Mouse (Mus musculus) c-Kit-positive CD71-positive TER-119-positive erythroid progenitor cells, embryonic 14.5 days (primary cell): ENCODE measurements at regions not wholly inside any gene's neighbourhood (a gene's known extent, or its start where the extent isn't known, plus 50 kb on each side); places are given as distances from the start of the nearest gene placed in this dataset.

Experiments
- DNase-seq: peaks from one replicate; pipeline ENCODE4 v3.0.0-alpha.2; 2013; ENCODE audit warnings: low spot score

DNA sequence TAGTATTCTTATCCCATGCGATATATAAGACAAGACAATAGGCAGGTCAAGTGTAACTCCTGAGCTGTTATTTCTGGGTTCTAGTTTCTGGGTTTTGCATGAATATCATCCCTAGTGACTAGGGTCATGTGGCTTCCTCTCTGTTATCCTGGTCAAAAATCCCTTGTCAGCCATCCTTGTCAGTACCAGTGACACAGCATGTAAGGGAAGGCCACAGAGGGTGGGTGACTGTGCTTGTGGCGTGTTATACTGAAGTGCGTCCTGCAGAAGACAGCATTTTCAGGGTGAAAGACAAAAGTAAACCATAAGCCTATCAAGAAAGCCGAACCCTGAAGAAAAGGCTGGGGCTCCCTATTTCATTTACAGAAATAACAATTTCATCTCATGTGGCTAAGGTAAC is 50.7 kb upstream of the Echdc3 start:
- DNase-seq: peak; percentile 65

DNA sequence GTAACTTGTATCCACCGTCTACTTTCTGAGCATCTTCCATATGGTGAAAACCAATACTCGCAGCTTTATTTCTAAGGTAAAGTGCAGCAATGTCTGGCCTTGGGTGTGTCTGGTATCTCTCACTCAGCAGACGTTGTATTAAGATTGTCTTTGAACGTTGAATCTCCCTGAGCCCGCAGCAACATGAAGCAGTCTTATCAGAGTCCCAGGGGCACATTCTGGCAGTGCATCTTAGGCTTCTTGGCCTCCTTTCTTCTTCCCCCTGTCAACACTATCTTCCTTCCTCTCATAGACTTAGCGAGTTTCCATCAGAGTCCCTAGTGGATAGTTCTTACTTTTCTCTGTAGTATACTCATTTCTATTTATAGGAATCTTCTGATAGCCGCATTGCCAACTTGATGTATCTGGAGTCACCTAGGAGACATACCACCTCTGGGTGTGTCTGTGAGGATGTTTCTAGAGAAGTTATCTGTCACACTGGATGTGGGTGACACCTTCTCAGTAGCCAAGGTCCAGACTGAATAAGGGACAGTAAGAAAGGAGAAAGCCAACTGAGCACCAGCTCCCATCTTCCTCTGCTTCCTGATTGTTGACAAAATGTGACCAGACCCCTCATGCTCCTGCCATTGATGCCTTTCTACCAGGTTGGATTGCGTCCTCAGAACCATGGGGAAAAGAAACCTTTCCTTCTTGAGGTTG is 51.4 kb upstream of the Echdc3 start:
- DNase-seq: peak; percentile 84

DNA sequence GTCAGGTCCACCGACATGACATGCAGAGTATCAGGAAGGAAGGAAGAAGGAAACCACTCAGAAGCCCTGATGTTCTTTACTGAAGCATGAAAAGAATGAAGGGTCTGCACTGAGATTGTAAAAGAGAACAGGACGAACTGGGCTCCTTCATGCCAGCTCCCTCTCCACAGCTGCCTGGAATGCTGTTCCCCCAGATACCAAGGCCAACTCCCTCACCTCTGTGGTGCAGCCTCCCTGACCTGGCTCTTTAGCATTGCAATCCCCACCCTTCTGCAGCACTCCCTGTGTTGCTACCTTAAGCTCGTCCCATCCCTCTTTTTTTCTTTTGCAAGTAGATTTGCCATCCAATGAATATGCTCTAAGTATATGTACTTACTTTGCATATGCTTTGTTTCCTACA is 52.3 kb upstream of the Echdc3 start:
- DNase-seq: no peak

DNA sequence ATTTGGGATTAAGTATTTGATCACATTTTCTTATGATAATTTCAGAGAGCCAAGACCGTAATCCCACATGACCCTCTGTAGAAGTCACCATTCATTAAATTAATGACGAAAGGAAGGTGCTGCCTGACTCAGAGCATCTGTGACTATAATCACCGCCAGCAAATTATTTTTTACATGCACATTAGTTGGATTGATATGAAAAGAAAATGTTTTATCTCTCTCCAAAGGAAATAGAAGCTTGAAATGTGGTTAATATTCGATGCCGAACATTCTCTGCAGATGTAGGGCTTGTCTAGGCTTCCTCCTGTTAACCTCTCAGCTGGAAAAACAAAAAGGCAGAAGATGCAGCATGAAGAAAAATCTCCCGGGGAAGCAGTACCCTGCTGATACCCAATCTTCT is 54.2 kb upstream of the Echdc3 start:
- no peak for DNase-seq

DNA sequence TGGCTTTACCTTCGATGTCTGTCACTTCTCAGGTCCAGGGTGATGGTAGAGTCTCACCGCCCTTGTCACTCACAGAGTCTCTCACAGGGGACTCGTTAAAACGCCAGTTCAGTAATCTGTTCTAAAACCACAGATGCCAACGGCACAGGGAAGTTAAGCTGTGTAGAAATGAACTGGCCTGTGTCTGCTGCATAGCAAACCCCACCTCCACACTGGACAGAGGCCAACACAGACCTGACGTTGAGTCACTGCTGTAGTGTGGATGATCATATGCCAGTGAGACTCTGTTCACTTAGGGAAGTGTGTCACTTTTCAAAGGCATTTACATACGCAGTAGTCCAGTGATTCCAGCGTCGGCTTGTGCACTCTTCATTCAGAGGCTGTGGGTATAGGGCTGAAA is 54.7 kb upstream of the Echdc3 start:
- no peak for DNase-seq

DNA sequence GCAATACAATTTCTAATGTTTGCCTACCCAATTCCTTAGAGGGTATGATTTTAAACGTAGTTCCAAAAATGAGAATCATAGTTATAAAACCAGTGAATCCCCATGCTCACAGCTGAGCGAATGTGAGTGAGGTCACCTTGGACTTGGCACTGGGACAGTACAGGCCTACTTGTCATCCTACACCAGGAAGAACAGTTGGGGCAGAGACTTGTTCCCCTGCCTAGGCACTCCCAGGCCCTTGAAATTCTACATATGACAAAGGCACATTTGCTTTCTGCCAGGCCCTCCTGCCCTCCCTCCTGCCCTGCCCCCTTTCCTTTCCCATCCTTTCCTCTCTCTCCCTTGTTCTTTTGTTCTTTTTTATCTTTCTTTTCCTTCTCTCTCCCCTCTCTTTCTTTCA is 50.0 kb upstream of the Usp6nl start:
- DNase-seq: no peak
